Mouse (Mus musculus) MEL (cell line): ENCODE results near the gene Cdk14. TPM values are rescaled to one million over a fixed set of nuclear protein-coding genes. Genes with fewer than 3 reads are reported as not detected.
A peak's percentile ranks its signal among the peaks of the same experiment; 100 is the strongest.

Experiments used
- DNase-seq: peaks from one replicate; pipeline ENCODE4 v3.0.0; 2011; ENCODE audit warnings: low read depth, low spot score
- H3K27ac ChIP-seq: 2 replicates; pipeline ENCODE4 v1.5.1; 2012; ENCODE audit warnings: low read depth, mild to moderate bottlenecking, control low read depth, low read length, moderate library complexity; ENCODE audit not compliant: control insufficient read depth
- H3K27me3 ChIP-seq, 2 experiments: fragments of 150-350 bp in 1 of 2; sonication (generic) in 1 of 2; 2 replicates each; pipeline ENCODE4 v1.6.1; 2012; ENCODE audit warnings: low read length in 2 of 2, mild to moderate bottlenecking in 2 of 2, improper control_type of control experiment in 1 of 2, moderate library complexity in 1 of 2; ENCODE audit not compliant: insufficient read depth in 2 of 2, control insufficient read depth in 1 of 2
- H3K36me3 ChIP-seq, 2 experiments: 2 replicates each; pipeline ENCODE4 v1.6.1; 2012 to 2014; ENCODE audit warnings: low read length in 2 of 2, improper control_type of control experiment in 1 of 2, inconsistent platforms in 1 of 2, mild to moderate bottlenecking in 1 of 2; ENCODE audit not compliant: insufficient read depth in 2 of 2, control insufficient read depth in 1 of 2
- H3K4me1 ChIP-seq, 2 experiments: fragments of 150-350 bp in 1 of 2; sonication (generic) in 1 of 2; 2 replicates each; pipeline ENCODE4 v1.6.1; 2012; ENCODE audit warnings: low read length in 2 of 2, improper control_type of control experiment in 1 of 2, mild to moderate bottlenecking in 1 of 2; ENCODE audit not compliant: insufficient read depth in 2 of 2, control insufficient read depth in 1 of 2
- H3K4me3 ChIP-seq, 2 experiments: fragments of 150-350 bp in 1 of 2; sonication (generic) in 1 of 2; 2 replicates each; pipeline ENCODE4 v1.5.1; 2012; ENCODE audit warnings: low read depth in 2 of 2, low read length in 2 of 2, mild to moderate bottlenecking in 2 of 2, moderate library complexity in 2 of 2, control low read depth in 1 of 2, improper control_type of control experiment in 1 of 2; ENCODE audit not compliant: control insufficient read depth in 1 of 2, insufficient read depth in 1 of 2
- H3K79me2 ChIP-seq: 2 replicates; pipeline ENCODE4 v1.6.1; 2012; ENCODE audit warnings: mild to moderate bottlenecking, low read length, moderate library complexity; ENCODE audit not compliant: control insufficient read depth, poor library complexity, insufficient read depth
- H3K9ac ChIP-seq: 2 replicates; pipeline ENCODE4 v1.6.1; 2012; ENCODE audit warnings: low read depth, mild to moderate bottlenecking, control low read depth, low read length, moderate library complexity; ENCODE audit not compliant: control insufficient read depth, poor library complexity, severe bottlenecking
- H3K9me3 ChIP-seq: fragments of 150-350 bp; sonication (generic); replicated peaks from 2 replicates; pipeline ENCODE4 v1.6.1; 2012; ENCODE audit warnings: mild to moderate bottlenecking, low read length, improper control_type of control experiment, moderate library complexity; ENCODE audit not compliant: insufficient read depth
- BHLHE40 ChIP-seq: IDR thresholded peaks from 2 replicates; pipeline ENCODE4 v1.6.1; 2012; ENCODE audit warnings: low read depth, mild to moderate bottlenecking, inconsistent platforms, low read length, improper control_type of control experiment, borderline replicate concordance
- CHD2 ChIP-seq: IDR thresholded peaks from 2 replicates; pipeline ENCODE4 v1.6.1; 2011; ENCODE audit warnings: low read length, improper control_type of control experiment
- CTCF ChIP-seq, 3 experiments: IDR thresholded peaks in 2 of 3; conservative IDR thresholded peaks in 1 of 3; 2 replicates each; pipeline ENCODE4 v1.5.1; 2011 to 2012; ENCODE audit warnings: low read length in 3 of 3, low read depth in 2 of 3, mild to moderate bottlenecking in 2 of 3, improper control_type of control experiment in 1 of 3, inconsistent platforms in 1 of 3, mixed read lengths in 1 of 3, moderate library complexity in 1 of 3; ENCODE audit not compliant: control insufficient read depth in 1 of 3, insufficient read depth in 1 of 3, poor library complexity in 1 of 3, severe bottlenecking in 1 of 3
- ELF1 ChIP-seq: IDR thresholded peaks from 2 replicates; pipeline ENCODE4 v1.6.1; 2014; ENCODE audit warnings: low read depth, mild to moderate bottlenecking, inconsistent platforms, low read length, improper control_type of control experiment, moderate library complexity
- GABPA ChIP-seq: IDR thresholded peaks from 2 replicates; pipeline ENCODE4 v1.6.1; 2012; ENCODE audit warnings: low read depth, mild to moderate bottlenecking, inconsistent platforms, low read length, improper control_type of control experiment, moderate library complexity
- GATA1 ChIP-seq: IDR thresholded peaks from 2 replicates; pipeline ENCODE4 v1.6.1; 2011; ENCODE audit warnings: low read depth, low read length, improper control_type of control experiment
- MAFK ChIP-seq: IDR thresholded peaks from 2 replicates; pipeline ENCODE4 v1.6.1; 2011; ENCODE audit warnings: low read depth, mild to moderate bottlenecking, low read length, improper control_type of control experiment, borderline replicate concordance
- MEF2A ChIP-seq: IDR thresholded peaks from 2 replicates; pipeline ENCODE4 v1.6.1; 2014; ENCODE audit warnings: low read depth, mild to moderate bottlenecking, inconsistent platforms, low read length, improper control_type of control experiment; ENCODE audit not compliant: poor library complexity, insufficient replicate concordance, severe bottlenecking; ENCODE audit errors: extremely low read depth
- MYC ChIP-seq: IDR thresholded peaks from 2 replicates; pipeline ENCODE4 v1.6.1; 2011; ENCODE audit warnings: low read depth, mild to moderate bottlenecking, low read length, improper control_type of control experiment, moderate library complexity
- NELFE ChIP-seq: IDR thresholded peaks from 2 replicates; pipeline ENCODE4 v1.6.1; 2011; ENCODE audit warnings: low read depth, low read length, improper control_type of control experiment
- NRF1 ChIP-seq: IDR thresholded peaks from 2 replicates; pipeline ENCODE4 v1.6.1; 2014; ENCODE audit warnings: low read depth, mild to moderate bottlenecking, inconsistent platforms, low read length, improper control_type of control experiment, moderate library complexity; ENCODE audit not compliant: poor library complexity, insufficient read depth, severe bottlenecking
- POLR2A ChIP-seq, 2 experiments: IDR thresholded peaks; 2 replicates each; pipeline ENCODE4 v1.6.1; 2011 to 2012; ENCODE audit warnings: low read length in 2 of 2, mild to moderate bottlenecking in 2 of 2, control low read depth in 1 of 2, improper control_type of control experiment in 1 of 2, low read depth in 1 of 2, moderate library complexity in 1 of 2; ENCODE audit not compliant: control insufficient read depth in 1 of 2, insufficient read depth in 1 of 2, poor library complexity in 1 of 2
- POLR2AphosphoS5 ChIP-seq: IDR thresholded peaks from 2 replicates; pipeline ENCODE4 v1.6.1; 2012; ENCODE audit warnings: low read depth, borderline replicate concordance, mild to moderate bottlenecking, inconsistent platforms, low read length, moderate library complexity, mixed read lengths
- SIN3A ChIP-seq: IDR thresholded peaks from 2 replicates; pipeline ENCODE4 v1.6.1; 2012; ENCODE audit warnings: low read length, improper control_type of control experiment, inconsistent platforms
- SMC3 ChIP-seq: IDR thresholded peaks from 2 replicates; pipeline ENCODE4 v1.6.1; 2011; ENCODE audit warnings: low read depth, low read length, improper control_type of control experiment
- TBP ChIP-seq: IDR thresholded peaks from 2 replicates; pipeline ENCODE4 v1.8.0; 2011; ENCODE audit warnings: low read depth, low read length, improper control_type of control experiment
- UBTF ChIP-seq: IDR thresholded peaks from 2 replicates; pipeline ENCODE4 v1.6.1; 2012; ENCODE audit warnings: low read depth, mild to moderate bottlenecking, inconsistent platforms, low read length, improper control_type of control experiment, moderate library complexity, borderline replicate concordance; ENCODE audit not compliant: insufficient read depth
- USF2 ChIP-seq, 2 experiments: IDR thresholded peaks; 2 replicates each; pipeline ENCODE4 v1.6.1; 2011 to 2012; ENCODE audit warnings: improper control_type of control experiment in 2 of 2, low read length in 2 of 2, borderline replicate concordance in 1 of 2, inconsistent platforms in 1 of 2, low read depth in 1 of 2, mild to moderate bottlenecking in 1 of 2; ENCODE audit not compliant: insufficient read depth in 1 of 2
- ZC3H11A ChIP-seq: IDR thresholded peaks from 2 replicates; pipeline ENCODE4 v1.6.1; 2012; ENCODE audit warnings: low read depth, mild to moderate bottlenecking, inconsistent platforms, low read length, improper control_type of control experiment
- ZMIZ1 ChIP-seq: IDR thresholded peaks from 2 replicates; pipeline ENCODE4 v1.6.1; 2012; ENCODE audit warnings: low read depth, mild to moderate bottlenecking, inconsistent platforms, low read length, improper control_type of control experiment, moderate library complexity
- polyA plus RNA-seq, 2 experiments: library from polyadenylated mRNA; stranded (reverse) in 1 of 2; unstranded in 1 of 2; fragments of >175 nt in 1 of 2; fragments of >200 nt in 1 of 2; gene quantifications; 2 replicates each; pipeline versions ENCODE4 v1.2.1 to v1.2.4; 2012; ENCODE audit warnings: low replicate concordance in 2 of 2, low read depth in 1 of 2; ENCODE audit not compliant: insufficient read length in 2 of 2, insufficient read depth in 1 of 2, missing spikeins in 1 of 2
- total RNA-seq: library from RNA; depleted of rRNA; stranded (reverse); fragments of 300-350 nt; gene quantifications from 2 replicates; pipeline ENCODE4 v1.2.3, GENCODE M21; 2012

Gene Cdk14
- total and polyA plus RNA-seq, 3 experiments, result not detected

GRCm38 (mm10) chr5:5322699-5323098 is 97.4 kb downstream of the Cdk14 start:
- H3K27me3 ChIP-seq, result no peaks in the 10 kb centered on the region

GRCm38 (mm10) chr5:5320506-5321181 is 99.5 kb downstream of the Cdk14 start:
- no peaks in the 10 kb centered on the region for H3K9me3 ChIP-seq
- no peak overlapping the region for H3K27ac ChIP-seq
- H3K4me3 ChIP-seq, result peak overlapping the region; percentile 10 to 15; a peak in 1 of 4 replicates
- H3K4me1 ChIP-seq, result no peaks in the 10 kb centered on the region
- H3K27me3 ChIP-seq, result no peaks in the 10 kb centered on the region
- TF ChIP-seq NRF1, result no peak
- no peak for TF ChIP-seq NELFE
- TF ChIP-seq CHD2, result no peak
- no peak for TF ChIP-seq ZC3H11A
- TF ChIP-seq TBP, result no peak
- no peak for TF ChIP-seq POLR2AphosphoS5
- no peak for TF ChIP-seq GATA1
- TF ChIP-seq BHLHE40, result no peak
- TF ChIP-seq POLR2A (IDR thresholded peaks at IDR 0.05; ENCODE audit: control insufficient read depth in 1 of 2, insufficient read depth in 1 of 2, low read depth in 1 of 2, low read length in 2 of 2, poor library complexity in 1 of 2), result no peak
- no peak for TF ChIP-seq MYC
- TF ChIP-seq UBTF, result no peak
- TF ChIP-seq SIN3A, result no peak
- TF ChIP-seq ELF1, result no peak
- TF ChIP-seq CTCF (IDR thresholded peaks at IDR 0.05 in 2 of 3, conservative IDR thresholded peaks at IDR 0.05 in 1 of 3; ENCODE audit: control insufficient read depth in 1 of 3, insufficient read depth in 1 of 3, low read depth in 2 of 3, low read length in 3 of 3, poor library complexity in 1 of 3, severe bottlenecking in 1 of 3), result no peak
- TF ChIP-seq MAFK, result no peak
- no peak for TF ChIP-seq SMC3
- no peak for TF ChIP-seq USF2 (IDR thresholded peaks at IDR 0.05; ENCODE audit: borderline replicate concordance in 1 of 2, insufficient read depth in 1 of 2, low read depth in 1 of 2, low read length in 2 of 2)
- TF ChIP-seq ZMIZ1, result no peak
- DNase-seq, result no peak
- H3K9ac ChIP-seq, result no peak overlapping the region
- H3K36me3 ChIP-seq, result no peaks in the 10 kb centered on the region
- H3K79me2 ChIP-seq, result no peaks in the 10 kb centered on the region

More at GRCm38 (mm10) chr5:5322699-5323098, 97.4 kb downstream of the Cdk14 start:
- Histone ChIP-seq H3K79me2 (no peaks in the 10 kb centered on the region), H3K27ac (no peak overlapping the region), H3K9me3 (no peaks in the 10 kb centered on the region), H3K4me3 (no peak overlapping the region)
- DNase-seq, result peak; percentile 2
- no peak for TF ChIP-seq MEF2A
- no peak for TF ChIP-seq GABPA
- TF ChIP-seq CTCF (IDR thresholded peaks at IDR 0.05 in 2 of 3, conservative IDR thresholded peaks at IDR 0.05 in 1 of 3; ENCODE audit: control insufficient read depth in 1 of 3, insufficient read depth in 1 of 3, low read depth in 2 of 3, low read length in 3 of 3, poor library complexity in 1 of 3, severe bottlenecking in 1 of 3), result peak in 2 of 3 experiments; percentile 6 to 37; a peak in 3 of 6 replicates
- TF ChIP-seq, all 39 proteins: peak for 1
- Histone ChIP-seq H3K9ac (no peak overlapping the region), H3K4me1 (no peaks in the 10 kb centered on the region), H3K36me3 (no peaks in the 10 kb centered on the region)
